Mouse (Mus musculus) stomach, embryonic 16.5 days (tissue): ENCODE data around the gene Lrit2. TPM values are rescaled to one million over a fixed set of nuclear protein-coding genes. Genes with fewer than 3 reads are reported as not detected.

Experiments used
- ATAC-seq: fragments of 200-750 bp; cut with Nextera tagmentation; 2 replicates; pipeline ENCODE4 v1.8.0; 2017; ENCODE audit warnings: moderate number of reproducible peaks, moderate TSS enrichment; ENCODE audit not compliant: insufficient read depth, low FRiP score
- H3K27ac ChIP-seq: fragments of 300-500 bp; sonication (generic); 2 replicates; pipeline ENCODE4 v1.5.1; 2014; ENCODE audit warnings: low read length
- H3K27me3 ChIP-seq: fragments of 300-500 bp; sonication (generic); 2 replicates; pipeline ENCODE4 v1.6.1; 2014; ENCODE audit warnings: low read length, control low read depth, mixed read lengths; ENCODE audit not compliant: control insufficient read depth, insufficient read depth
- H3K36me3 ChIP-seq: fragments of 300-500 bp; sonication (generic); 2 replicates; pipeline ENCODE4 v1.6.1; 2014; ENCODE audit warnings: low read length; ENCODE audit not compliant: control insufficient read depth, insufficient read depth
- H3K4me1 ChIP-seq: fragments of 300-500 bp; sonication (generic); 2 replicates; pipeline ENCODE4 v1.6.1; 2014; ENCODE audit warnings: low read length, control low read depth, mixed read lengths; ENCODE audit not compliant: control insufficient read depth, insufficient read depth
- H3K4me2 ChIP-seq: fragments of 300-500 bp; sonication (generic); 2 replicates; pipeline ENCODE4 v1.6.1; 2014; ENCODE audit warnings: low read depth, low read length, mixed read lengths
- H3K4me3 ChIP-seq: fragments of 300-500 bp; sonication (generic); replicated peaks from 2 replicates; pipeline ENCODE4 v1.5.1; 2014; ENCODE audit warnings: mild to moderate bottlenecking, low read length
- H3K9ac ChIP-seq: fragments of 300-500 bp; sonication (generic); 2 replicates; pipeline ENCODE4 v1.6.1; 2014; ENCODE audit warnings: low read length
- H3K9me3 ChIP-seq: fragments of 300-500 bp; sonication (generic); replicated peaks from 2 replicates; pipeline ENCODE4 v1.6.1; 2016; ENCODE audit warnings: low read length, control low read depth; ENCODE audit not compliant: control insufficient read depth
- WGBS: fragments of 180-500 bp; shearing (Covaris S2); extraction: QIAGEN DNeasy Blood & Tissue Kit; methylation state at CpG from one replicate; pipeline ENCODE4 v1.1.7; 2014; 5-methylcytosine and 5-hydroxymethylcytosine counted together
- polyA plus RNA-seq: library from polyadenylated mRNA; unstranded; fragments of >200 nt; fragmentation: Nextera tagmentation; extraction: Ambion mirVana; gene quantifications from 2 replicates; pipeline ENCODE4 v1.2.1, GENCODE M21; 2015

Gene Lrit2
- polyA plus RNA-seq, 1 experiment from 2014 or later, result not detected

GRCm38 (mm10) chr14:37104747-37105146 lies 37.0 kb downstream of the Lrit2 start:
- no peak overlapping the region for H3K4me2 ChIP-seq
- ATAC-seq, result peak; percentile 66; the same call in 1 of the 2 replicates
- H3K27me3 ChIP-seq, result no peaks in the 10 kb centered on the region
- H3K9me3 ChIP-seq, result no peaks in the 10 kb centered on the region
- 31% methylated on average over 5 of the region's 5 CpGs for WGBS
- H3K4me3 ChIP-seq, result no peak overlapping the region
- no peak overlapping the region for H3K9ac ChIP-seq
- no peaks in the 10 kb centered on the region for H3K36me3 ChIP-seq
- H3K4me1 ChIP-seq, result peaks cover 6% of the 10 kb centered on the region; the same call in 1 of the 2 replicates
- H3K27ac ChIP-seq, result peak overlapping the region; percentile 55

- no peak overlapping the region for H3K4me2 ChIP-seq
- H3K4me3 ChIP-seq, result no peak overlapping the region
- H3K27me3 ChIP-seq, result no peaks in the 10 kb centered on the region
- H3K36me3 ChIP-seq, result no peaks in the 10 kb centered on the region
- WGBS, result 17% methylated on average over 7 of the region's 7 CpGs
- H3K27ac ChIP-seq, result no peak overlapping the region
- H3K9ac ChIP-seq, result no peak overlapping the region
- ATAC-seq, result no peak
- no peaks in the 10 kb centered on the region for H3K9me3 ChIP-seq
- H3K4me1 ChIP-seq, result peaks cover 6% of the 10 kb centered on the region; the same call in 1 of the 2 replicates
These were observed 38.1 kb downstream of the Lrit2 start for GRCm38 (mm10) chr14:37105846-37106245.

- Histone ChIP-seq H3K9me3 (no peaks in the 10 kb centered on the region), H3K4me1 (peaks cover 6% of the 10 kb centered on the region; the same call in 1 of the 2 replicates), H3K36me3 (no peaks in the 10 kb centered on the region), H3K4me3 (no peak overlapping the region), H3K4me2 (0 out of 2 replicates have a peak overlapping the region, but pooled peaks have one; percentile 5), H3K27me3 (no peaks in the 10 kb centered on the region), H3K9ac (no peak overlapping the region), H3K27ac (no peak overlapping the region)
- no peak for ATAC-seq
- WGBS, result 66% methylated on average over 8 of the region's 8 CpGs
These were observed 41.7 kb downstream of the Lrit2 start for GRCm38 (mm10) chr14:37109460-37109859.

- no peaks in the 10 kb centered on the region for H3K27me3 ChIP-seq
- H3K4me2 ChIP-seq, result 0 out of 2 replicates have a peak overlapping the region, but pooled peaks have one; percentile 5
- H3K9ac ChIP-seq, result no peak overlapping the region
- peaks cover 3% of the 10 kb centered on the region; the same call in 1 of the 2 replicates for H3K4me1 ChIP-seq
- no peaks in the 10 kb centered on the region for H3K9me3 ChIP-seq
- no peaks in the 10 kb centered on the region for H3K36me3 ChIP-seq
- no peak overlapping the region for H3K27ac ChIP-seq
- WGBS, result 35% methylated on average over 9 of the region's 9 CpGs
- H3K4me3 ChIP-seq, result no peak overlapping the region
- ATAC-seq, result 0 out of 2 replicates have a peak, but pooled peaks have one; percentile 17
These were observed 42.2 kb downstream of the Lrit2 start for GRCm38 (mm10) chr14:37109975-37110374.

GRCm38 (mm10) chr14:37110456-37110855 lies 42.7 kb downstream of the Lrit2 start:
- Histone ChIP-seq H3K4me3 (no peak overlapping the region), H3K4me2 (no peak overlapping the region), H3K9me3 (no peaks in the 10 kb centered on the region), H3K36me3 (no peaks in the 10 kb centered on the region), H3K9ac (no peak overlapping the region), H3K27ac (no peak overlapping the region), H3K4me1 (no peaks in the 10 kb centered on the region), H3K27me3 (no peaks in the 10 kb centered on the region)
- ATAC-seq, result 0 out of 2 replicates have a peak, but pooled peaks have one; percentile 37
- 61% methylated on average over 2 of the region's 2 CpGs for WGBS

GRCm38 (mm10) chr14:37111371-37111770 lies 43.6 kb downstream of the Lrit2 start:
- Histone ChIP-seq H3K27ac (no peak overlapping the region), H3K27me3 (no peaks in the 10 kb centered on the region), H3K4me2 (no peak overlapping the region), H3K4me3 (no peak overlapping the region), H3K4me1 (no peaks in the 10 kb centered on the region), H3K9ac (no peak overlapping the region), H3K9me3 (no peaks in the 10 kb centered on the region), H3K36me3 (no peaks in the 10 kb centered on the region)
- ATAC-seq, result no peak

GRCm38 (mm10) chr14:37112931-37113330 lies 45.2 kb downstream of the Lrit2 start:
- no peaks in the 10 kb centered on the region for H3K36me3 ChIP-seq
- H3K4me3 ChIP-seq, result no peak overlapping the region
- H3K9ac ChIP-seq, result no peak overlapping the region
- no peaks in the 10 kb centered on the region for H3K4me1 ChIP-seq
- H3K27ac ChIP-seq, result no peak overlapping the region
- ATAC-seq, result no peak
- no peak overlapping the region for H3K4me2 ChIP-seq
- no peaks in the 10 kb centered on the region for H3K27me3 ChIP-seq
- H3K9me3 ChIP-seq, result no peaks in the 10 kb centered on the region
- WGBS, result 88% methylated on average over 7 of the region's 7 CpGs

GRCm38 (mm10) chr14:37113922-37114321 lies 46.2 kb downstream of the Lrit2 start, which contains the start of gene 2610528A11Rik:
2610528A11Rik (minus strand) TSS chr14:37114022.
- no peaks in the 10 kb centered on the region for H3K36me3 ChIP-seq
- H3K4me3 ChIP-seq, result no peak within 1 kb of the TSS
- no peak for ATAC-seq
- no peaks in the 10 kb centered on the region for H3K9me3 ChIP-seq
- H3K4me1 ChIP-seq, result no peaks in the 10 kb centered on the region
- H3K4me2 ChIP-seq, result no peak within 1 kb of the TSS
- no peak within 1 kb of the TSS for H3K27ac ChIP-seq
- H3K9ac ChIP-seq, result no peak within 1 kb of the TSS
- 73% methylated on average over 3 of the region's 3 CpGs for WGBS
- H3K27me3 ChIP-seq, result no peaks in the 10 kb centered on the region

GRCm38 (mm10) chr14:37119233-37119632 lies 51.5 kb downstream of the Lrit2 start:
- no peaks in the 10 kb centered on the region for H3K4me1 ChIP-seq
- H3K9me3 ChIP-seq, result no peaks in the 10 kb centered on the region
- no peak overlapping the region for H3K4me2 ChIP-seq
- H3K36me3 ChIP-seq, result peaks cover 6% of the 10 kb centered on the region; the same call in 1 of the 2 replicates
- no peak overlapping the region for H3K27ac ChIP-seq
- WGBS, result 90% methylated on average over 4 of the region's 4 CpGs
- no peaks in the 10 kb centered on the region for H3K27me3 ChIP-seq
- no peak overlapping the region for H3K4me3 ChIP-seq
- no peak for ATAC-seq
- no peak overlapping the region for H3K9ac ChIP-seq
